Mouse (Mus musculus): ENCODE measurements around the gene Rhot1.

DNA sequence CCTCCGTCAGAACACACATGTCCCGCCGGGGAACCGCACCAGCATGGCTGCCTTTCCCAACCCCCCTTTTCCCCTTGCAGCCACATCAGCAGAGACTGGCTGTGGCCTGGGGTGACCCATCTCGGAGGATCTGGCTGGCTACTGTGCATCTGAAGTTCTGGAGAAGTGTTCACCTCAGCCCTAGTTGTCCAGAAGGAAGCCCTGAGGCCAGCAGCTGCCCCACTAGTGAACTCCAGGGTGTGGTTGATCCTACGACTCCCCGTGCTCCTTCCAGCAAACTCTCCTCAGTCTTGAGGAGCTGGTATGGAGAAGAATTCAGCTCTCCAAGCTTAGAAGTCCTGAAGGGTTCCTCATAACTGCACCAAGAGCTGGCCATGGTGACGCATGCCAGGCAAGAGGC, 30.5 kb upstream of the Rhot1 start:
- TF ChIP-seq CTCF (IDR thresholded peaks at IDR 0.05; ENCODE audit: low read depth) (no peak), EP300 (IDR thresholded peaks at IDR 0.05; ENCODE audit: low read depth) (no peak)
